Mouse (Mus musculus): ENCODE data around the gene Bmyc. TPM values are rescaled to one million over a fixed set of nuclear protein-coding genes. Genes with fewer than 3 reads are reported as not detected.
"Not testable (repeated sequence)": the region's sequence is repeated elsewhere in the genome, so short reads cannot be mapped to it uniquely, and the experiment has no call there.

Bmyc gene
- total and polyA plus RNA-seq, 2 experiments from 2014 or later = 50.5 to 195 TPM

DNA sequence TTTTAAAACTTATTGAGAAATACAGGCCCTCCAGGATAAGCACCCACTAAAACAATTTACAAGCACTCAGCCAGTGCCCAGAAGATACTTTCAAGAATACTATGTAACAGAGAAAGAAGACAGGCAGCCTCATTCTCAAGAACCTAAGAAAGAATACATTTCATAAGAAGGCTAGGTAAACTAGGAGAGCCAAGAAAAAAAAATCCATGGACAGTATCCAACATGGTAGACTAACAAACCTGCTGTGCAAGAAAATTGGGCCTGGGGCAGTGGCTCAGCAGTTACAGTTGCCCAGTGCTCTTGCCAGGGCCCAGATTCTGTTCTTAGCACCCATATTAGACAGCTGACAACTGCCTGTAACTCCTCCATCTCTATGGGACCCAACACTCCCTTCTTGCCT lies 10.7 kb downstream of the Bmyc start:
- no peak for ATAC-seq
- H3K36me3 ChIP-seq (ENCODE audit: insufficient read depth) = no peaks in the 10 kb centered on the region
- no peak for TF ChIP-seq CTCF (IDR thresholded peaks at IDR 0.05; ENCODE audit: low read depth)
- H3K4me2 ChIP-seq (ENCODE audit: low read depth) = no peak overlapping the region
- no peak overlapping the region for H3K27ac ChIP-seq (ENCODE audit: low read depth, low read length)
- no peak overlapping the region for H3K4me3 ChIP-seq (ENCODE audit: low read depth, low read length)
- no peaks in the 10 kb centered on the region for H3K9me3 ChIP-seq (ENCODE audit: low read length)
- no peaks in the 10 kb centered on the region for H3K27me3 ChIP-seq (ENCODE audit: insufficient read depth, low read length)
- H3K4me1 ChIP-seq (ENCODE audit: insufficient read depth) = no peaks in the 10 kb centered on the region
- DNase-seq = no peak
- H3K9ac ChIP-seq = no peak overlapping the region

DNA sequence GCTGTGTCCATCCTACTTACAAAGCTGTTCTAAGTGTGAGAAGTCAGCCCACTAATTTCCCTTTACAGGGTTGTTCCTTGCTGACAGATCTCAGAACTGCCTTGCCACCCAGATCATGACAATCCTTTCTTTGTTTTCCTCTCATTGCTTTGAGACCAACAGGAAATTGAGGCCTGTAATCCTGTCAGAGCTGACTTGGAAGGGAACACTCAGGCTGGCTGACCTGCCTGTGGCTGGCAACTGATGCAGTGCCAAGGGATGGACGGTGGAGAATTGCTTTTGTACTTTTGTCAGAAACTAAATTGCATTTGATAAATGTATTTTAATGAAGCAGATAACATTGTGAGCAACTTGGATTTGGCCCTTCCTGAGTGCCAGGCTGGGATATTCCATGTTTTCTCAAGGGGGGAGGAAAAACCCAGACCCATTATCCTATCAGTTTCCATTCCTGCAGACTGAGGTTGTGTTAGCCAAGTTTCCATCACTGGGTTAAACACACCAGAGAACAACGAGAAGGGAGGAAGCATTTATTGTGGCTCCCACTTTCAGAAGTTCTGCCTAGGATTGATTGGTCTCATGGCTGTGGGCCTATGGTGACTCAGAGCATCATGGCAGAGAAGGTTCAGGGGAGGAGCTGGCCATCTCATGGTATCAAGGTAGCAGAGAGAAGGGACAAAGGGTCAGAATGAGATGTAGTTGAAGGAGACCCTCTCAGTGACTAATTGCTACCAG lies 26.8 kb downstream of the Bmyc start:
- Histone ChIP-seq H3K4me1 (ENCODE audit: insufficient read depth) (no peaks in the 10 kb centered on the region), H3K27me3 (ENCODE audit: insufficient read depth, low read length) (no peaks in the 10 kb centered on the region), H3K9ac (no peak overlapping the region), H3K4me3 (ENCODE audit: low read depth, low read length) (no peak overlapping the region), H3K4me2 (ENCODE audit: low read depth) (no peak overlapping the region), H3K36me3 (ENCODE audit: insufficient read depth) (no peaks in the 10 kb centered on the region), H3K9me3 (ENCODE audit: low read length) (no peaks in the 10 kb centered on the region), H3K27ac (ENCODE audit: low read depth, low read length) (no peak overlapping the region)
- no peak for TF ChIP-seq CTCF (IDR thresholded peaks at IDR 0.05; ENCODE audit: low read depth)
- WGBS = 62% methylated on average over 2 of the region's 2 CpGs
- ATAC-seq (no peak), DNase-seq (no peak)

DNA sequence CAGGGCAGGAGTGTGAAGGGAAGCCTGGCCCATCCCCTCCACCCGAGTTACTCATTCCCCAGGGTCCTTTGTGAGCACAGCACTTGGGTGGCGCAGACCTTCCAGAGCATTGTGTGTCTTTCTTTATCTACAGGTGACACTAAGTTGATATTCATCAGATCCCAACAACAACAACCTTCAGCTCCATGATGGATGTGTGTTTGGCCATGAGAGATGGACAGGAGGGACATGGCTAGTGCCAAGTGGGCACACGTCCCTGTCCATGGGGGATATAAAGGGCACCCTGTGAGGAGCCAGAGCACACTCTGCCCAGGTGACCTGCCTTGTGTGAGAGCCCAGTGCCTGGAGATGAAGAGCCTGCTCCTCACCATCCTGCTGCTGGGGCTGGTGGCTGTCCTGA lies 30.2 kb downstream of the Bmyc start, which contains the start of gene Obp2b:
Obp2b (plus strand) TSS at position 301 of the 400 bp plus-strand sequence.
- not testable (repeated sequence) for H3K9ac ChIP-seq; H3K36me3 ChIP-seq (ENCODE audit: insufficient read depth); H3K4me3 ChIP-seq (ENCODE audit: low read depth, low read length); H3K4me1 ChIP-seq (ENCODE audit: insufficient read depth); DNase-seq; H3K27ac ChIP-seq (ENCODE audit: low read depth, low read length); ATAC-seq; H3K27me3 ChIP-seq (ENCODE audit: insufficient read depth, low read length); H3K4me2 ChIP-seq (ENCODE audit: low read depth); H3K9me3 ChIP-seq (ENCODE audit: low read length)
- 90% methylated on average over 3 of the region's 3 CpGs for WGBS

DNA sequence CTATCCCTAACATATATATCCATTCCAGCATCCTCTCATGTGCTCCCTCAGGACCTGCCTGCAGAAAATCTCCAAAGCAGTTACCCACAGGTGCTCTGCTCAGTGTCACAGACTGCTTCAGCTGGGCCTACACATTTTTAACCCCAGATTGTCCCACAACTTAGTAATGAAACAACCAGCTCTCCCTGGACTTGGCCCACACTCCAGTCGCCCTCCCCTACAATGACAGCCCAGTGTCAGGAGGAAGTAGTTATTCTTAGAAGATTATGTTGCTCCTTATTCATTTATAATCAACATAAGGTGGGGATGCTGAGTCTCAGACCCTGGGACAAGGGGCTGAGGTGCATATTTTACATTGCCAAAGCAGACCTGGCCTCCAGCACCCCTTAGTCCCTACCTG lies 35.1 kb downstream of the Bmyc start:
- Histone ChIP-seq H3K27ac (ENCODE audit: low read depth, low read length) (no peak overlapping the region), H3K4me2 (ENCODE audit: low read depth) (no peak overlapping the region), H3K4me1 (ENCODE audit: insufficient read depth) (no peaks in the 10 kb centered on the region), H3K9me3 (ENCODE audit: low read length) (no peaks in the 10 kb centered on the region), H3K4me3 (ENCODE audit: low read depth, low read length) (no peak overlapping the region), H3K9ac (no peak overlapping the region), H3K27me3 (ENCODE audit: insufficient read depth, low read length) (no peaks in the 10 kb centered on the region), H3K36me3 (ENCODE audit: insufficient read depth) (no peaks in the 10 kb centered on the region)
- ATAC-seq (no peak), DNase-seq (no peak)
- TF ChIP-seq CTCF (IDR thresholded peaks at IDR 0.05; ENCODE audit: low read depth) = no peak
- 91% methylated on average over 1 of the region's 1 CpGs for WGBS

DNA sequence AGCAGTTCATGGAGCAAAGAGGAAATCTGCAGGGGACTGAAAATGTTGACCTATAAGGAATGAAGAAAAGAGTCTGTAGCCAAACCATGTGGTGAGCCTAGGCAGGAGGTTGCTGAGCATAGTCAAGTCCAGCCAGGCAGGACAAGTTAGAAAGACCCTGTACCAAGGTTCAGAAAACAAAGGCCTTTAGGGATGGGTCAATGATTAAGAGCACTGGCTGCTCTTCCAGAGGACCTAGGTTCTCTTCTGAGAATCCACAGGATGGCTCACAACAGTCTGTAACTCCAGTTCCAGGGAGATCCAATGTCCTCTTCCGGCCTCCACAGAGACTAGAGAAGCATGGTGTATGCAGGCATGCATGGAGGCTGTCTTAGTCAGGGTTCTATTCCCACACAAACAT lies 47.7 kb downstream of the Bmyc start:
- Histone ChIP-seq H3K4me2 (ENCODE audit: low read depth) (no peak overlapping the region), H3K27ac (ENCODE audit: low read depth, low read length) (no peak overlapping the region), H3K4me1 (ENCODE audit: insufficient read depth) (no peaks in the 10 kb centered on the region), H3K9me3 (ENCODE audit: low read length) (no peaks in the 10 kb centered on the region), H3K4me3 (ENCODE audit: low read depth, low read length) (no peak overlapping the region), H3K36me3 (ENCODE audit: insufficient read depth) (no peaks in the 10 kb centered on the region), H3K27me3 (ENCODE audit: insufficient read depth, low read length) (no peaks in the 10 kb centered on the region), H3K9ac (no peak overlapping the region)
- no peak for DNase-seq
- WGBS = 100% methylated on average over 1 of the region's 1 CpGs
- ATAC-seq = no peak
- TF ChIP-seq CTCF (IDR thresholded peaks at IDR 0.05; ENCODE audit: low read depth) = no peak

Other genes with a start within 250 kb of the Bmyc start
- 0.48 TPM in 1 of 2 replicates, not detected in the other for gene Clic3, start 249.9 kb upstream of the Bmyc start, total RNA-seq (2014; rRNA removed)
- 2.5 and 3.6 TPM in 2 replicates for gene Clic3, start 249.9 kb upstream of the Bmyc start, polyA plus RNA-seq (2015; fragmentation: Nextera tagmentation; extraction: Ambion mirVana)
- gene Paxx, start 245.6 kb upstream of the Bmyc start, total RNA-seq (2014; rRNA removed) = 154 and 164 TPM in 2 replicates
- 151 and 154 TPM in 2 replicates for gene Paxx, start 245.6 kb upstream of the Bmyc start, polyA plus RNA-seq (2015; fragmentation: Nextera tagmentation; extraction: Ambion mirVana)
- 1,270 and 1,729 TPM in 2 replicates for gene Ptgds, start 236.7 kb upstream of the Bmyc start, total RNA-seq (2014; rRNA removed)
- 1,561 and 1,919 TPM in 2 replicates for gene Ptgds, start 236.7 kb upstream of the Bmyc start, polyA plus RNA-seq (2015; fragmentation: Nextera tagmentation; extraction: Ambion mirVana)
- not detected in 2 replicates for gene Lcn12, start 212.8 kb upstream of the Bmyc start, total RNA-seq (2014; rRNA removed)
- gene Lcn12, start 212.8 kb upstream of the Bmyc start, polyA plus RNA-seq (2015; fragmentation: Nextera tagmentation; extraction: Ambion mirVana) = not detected in 2 replicates
- gene Fbxw5, start 206.0 kb upstream of the Bmyc start, total RNA-seq (2014; rRNA removed) = 120 and 140 TPM in 2 replicates
- 93.8 and 116 TPM in 2 replicates for gene Fbxw5, start 206.0 kb upstream of the Bmyc start, polyA plus RNA-seq (2015; fragmentation: Nextera tagmentation; extraction: Ambion mirVana)
- 0.85 and 2.4 TPM in 2 replicates for gene C8g, start 205.0 kb upstream of the Bmyc start, total RNA-seq (2014; rRNA removed)
- 4.0 and 4.3 TPM in 2 replicates for gene C8g, start 205.0 kb upstream of the Bmyc start, polyA plus RNA-seq (2015; fragmentation: Nextera tagmentation; extraction: Ambion mirVana)
- gene Traf2, start 159.8 kb upstream of the Bmyc start, total RNA-seq (2014; rRNA removed) = 8.0 and 9.6 TPM in 2 replicates
- 7.8 and 9.2 TPM in 2 replicates for gene Traf2, start 159.8 kb upstream of the Bmyc start, polyA plus RNA-seq (2015; fragmentation: Nextera tagmentation; extraction: Ambion mirVana)
- gene Edf1, start 148.9 kb upstream of the Bmyc start, total RNA-seq (2014; rRNA removed) = 151 and 174 TPM in 2 replicates
- 368 and 392 TPM in 2 replicates for gene Edf1, start 148.9 kb upstream of the Bmyc start, polyA plus RNA-seq (2015; fragmentation: Nextera tagmentation; extraction: Ambion mirVana)
- 1.0 and 9.0 TPM in 2 replicates for gene Mamdc4, start 131.9 kb upstream of the Bmyc start, total RNA-seq (2014; rRNA removed)
- gene Mamdc4, start 131.9 kb upstream of the Bmyc start, polyA plus RNA-seq (2015; fragmentation: Nextera tagmentation; extraction: Ambion mirVana) = 0.21 and 0.26 TPM in 2 replicates
- 33.7 and 43.2 TPM in 2 replicates for gene Phpt1, start 131.5 kb upstream of the Bmyc start, total RNA-seq (2014; rRNA removed)
- 171 and 185 TPM in 2 replicates for gene Phpt1, start 131.5 kb upstream of the Bmyc start, polyA plus RNA-seq (2015; fragmentation: Nextera tagmentation; extraction: Ambion mirVana)
- 13.5 and 16.0 TPM in 2 replicates for gene Ajm1, start 125.0 kb upstream of the Bmyc start, total RNA-seq (2014; rRNA removed)
- 11.3 and 13.7 TPM in 2 replicates for gene Ajm1, start 125.0 kb upstream of the Bmyc start, polyA plus RNA-seq (2015; fragmentation: Nextera tagmentation; extraction: Ambion mirVana)
- 68.2 and 79.3 TPM in 2 replicates for gene Rabl6, start 98.2 kb upstream of the Bmyc start, total RNA-seq (2014; rRNA removed)
- 51.8 and 54.9 TPM in 2 replicates for gene Rabl6, start 98.2 kb upstream of the Bmyc start, polyA plus RNA-seq (2015; fragmentation: Nextera tagmentation; extraction: Ambion mirVana)
- gene Ccdc183, start 89.1 kb upstream of the Bmyc start, total RNA-seq (2014; rRNA removed) = not detected in 2 replicates
- 0.36 TPM in 2 replicates for gene Ccdc183, start 89.1 kb upstream of the Bmyc start, polyA plus RNA-seq (2015; fragmentation: Nextera tagmentation; extraction: Ambion mirVana)
- 39.4 and 49.5 TPM in 2 replicates for gene Tmem141, start 84.7 kb upstream of the Bmyc start, total RNA-seq (2014; rRNA removed)
- gene Tmem141, start 84.7 kb upstream of the Bmyc start, polyA plus RNA-seq (2015; fragmentation: Nextera tagmentation; extraction: Ambion mirVana) = 41.9 and 42.7 TPM in 2 replicates
- 3.3 and 4.7 TPM in 2 replicates for gene Fcna, start 78.7 kb upstream of the Bmyc start, total RNA-seq (2014; rRNA removed)
- gene Fcna, start 78.7 kb upstream of the Bmyc start, polyA plus RNA-seq (2015; fragmentation: Nextera tagmentation; extraction: Ambion mirVana) = 5.2 and 6.7 TPM in 2 replicates
- not detected in 2 replicates for gene Lcn8, start 53.6 kb upstream of the Bmyc start, total RNA-seq (2014; rRNA removed)
- not detected in 2 replicates for gene Lcn8, start 53.6 kb upstream of the Bmyc start, polyA plus RNA-seq (2015; fragmentation: Nextera tagmentation; extraction: Ambion mirVana)
- gene Lcn5, start 48.8 kb upstream of the Bmyc start, total RNA-seq (2014; rRNA removed) = not detected in 2 replicates
- not detected in 2 replicates for gene Lcn5, start 48.8 kb upstream of the Bmyc start, polyA plus RNA-seq (2015; fragmentation: Nextera tagmentation; extraction: Ambion mirVana)
- gene Lcn6, start 30.0 kb upstream of the Bmyc start, total RNA-seq (2014; rRNA removed) = not detected in 2 replicates
- gene Lcn6, start 30.0 kb upstream of the Bmyc start, polyA plus RNA-seq (2015; fragmentation: Nextera tagmentation; extraction: Ambion mirVana) = not detected in 2 replicates
- not detected in 2 replicates for gene Lcn10, start 24.0 kb upstream of the Bmyc start, total RNA-seq (2014; rRNA removed)
- gene Lcn10, start 24.0 kb upstream of the Bmyc start, polyA plus RNA-seq (2015; fragmentation: Nextera tagmentation; extraction: Ambion mirVana) = not detected in 2 replicates
- gene Obp2a, start 6.7 kb upstream of the Bmyc start, total RNA-seq (2014; rRNA removed) = not detected in 2 replicates
- not detected in 2 replicates for gene Obp2a, start 6.7 kb upstream of the Bmyc start, polyA plus RNA-seq (2015; fragmentation: Nextera tagmentation; extraction: Ambion mirVana)
- not detected in 2 replicates for gene Obp2b, start 30.3 kb downstream of the Bmyc start, total RNA-seq (2014; rRNA removed)
- not detected in 2 replicates for gene Obp2b, start 30.3 kb downstream of the Bmyc start, polyA plus RNA-seq (2015; fragmentation: Nextera tagmentation; extraction: Ambion mirVana)
- not detected in 2 replicates for gene Lcn3, start 58.8 kb downstream of the Bmyc start, total RNA-seq (2014; rRNA removed)
- gene Lcn3, start 58.8 kb downstream of the Bmyc start, polyA plus RNA-seq (2015; fragmentation: Nextera tagmentation; extraction: Ambion mirVana) = not detected in 2 replicates
- gene Lcn11, start 70.3 kb downstream of the Bmyc start, total RNA-seq (2014; rRNA removed) = not detected in 2 replicates
- gene Lcn11, start 70.3 kb downstream of the Bmyc start, polyA plus RNA-seq (2015; fragmentation: Nextera tagmentation; extraction: Ambion mirVana) = not detected in 2 replicates
- not detected in 2 replicates for gene Gm13539, start 75.5 kb downstream of the Bmyc start, total RNA-seq (2014; rRNA removed)
- gene Gm13539, start 75.5 kb downstream of the Bmyc start, polyA plus RNA-seq (2015; fragmentation: Nextera tagmentation; extraction: Ambion mirVana) = not detected in 2 replicates
- gene Glt6d1, start 109.1 kb downstream of the Bmyc start, total RNA-seq (2014; rRNA removed) = not detected in 2 replicates
- not detected in 2 replicates for gene Glt6d1, start 109.1 kb downstream of the Bmyc start, polyA plus RNA-seq (2015; fragmentation: Nextera tagmentation; extraction: Ambion mirVana)
- gene Lcn9, start 116.4 kb downstream of the Bmyc start, total RNA-seq (2014; rRNA removed) = not detected in 2 replicates
- gene Lcn9, start 116.4 kb downstream of the Bmyc start, polyA plus RNA-seq (2015; fragmentation: Nextera tagmentation; extraction: Ambion mirVana) = not detected in 2 replicates
- gene Sohlh1, start 140.5 kb downstream of the Bmyc start, total RNA-seq (2014; rRNA removed) = not detected in 2 replicates
- gene Sohlh1, start 140.5 kb downstream of the Bmyc start, polyA plus RNA-seq (2015; fragmentation: Nextera tagmentation; extraction: Ambion mirVana) = not detected in 2 replicates
- gene Kcnt1, start 157.0 kb downstream of the Bmyc start, total RNA-seq (2014; rRNA removed) = 27.1 and 35.6 TPM in 2 replicates
- 8.1 and 11.2 TPM in 2 replicates for gene Kcnt1, start 157.0 kb downstream of the Bmyc start, polyA plus RNA-seq (2015; fragmentation: Nextera tagmentation; extraction: Ambion mirVana)